Mouse (Mus musculus) lung, embryonic 14.5 days (tissue): ENCODE measurements around the gene Tmc6. TPM values are rescaled to one million over a fixed set of nuclear protein-coding genes. Genes with fewer than 3 reads are reported as not detected.

ENCODE experiments used
- ATAC-seq: fragments of 200-750 bp; cut with Nextera tagmentation; 2 replicates; pipeline ENCODE4 v1.8.0; 2017; ENCODE audit warnings: mild to moderate bottlenecking, moderate TSS enrichment, moderate library complexity; ENCODE audit not compliant: insufficient read depth
- DNase-seq: peaks from one replicate; pipeline ENCODE4 v3.0.0-alpha.2; 2015
- H3K27ac ChIP-seq: fragments of 300-500 bp; sonication (generic); 2 replicates; pipeline ENCODE4 v1.5.1; 2014; ENCODE audit warnings: low read depth, mild to moderate bottlenecking, moderate library complexity
- H3K27me3 ChIP-seq: fragments of 300-500 bp; sonication (generic); 2 replicates; pipeline ENCODE4 v1.6.1; 2014; ENCODE audit warnings: low read length, control low read depth; ENCODE audit not compliant: insufficient read depth
- H3K36me3 ChIP-seq: fragments of 300-500 bp; sonication (generic); 2 replicates; pipeline ENCODE4 v1.6.1; 2014; ENCODE audit warnings: control low read depth; ENCODE audit not compliant: insufficient read depth
- H3K4me1 ChIP-seq: fragments of 300-500 bp; sonication (generic); 2 replicates; pipeline ENCODE4 v1.6.1; 2014; ENCODE audit warnings: antibody characterized with exemption, control low read depth; ENCODE audit not compliant: insufficient read depth
- H3K4me2 ChIP-seq: fragments of 300-500 bp; sonication (generic); 2 replicates; pipeline ENCODE4 v1.6.1; 2014; ENCODE audit warnings: mild to moderate bottlenecking
- H3K4me3 ChIP-seq: fragments of 300-500 bp; sonication (generic); 2 replicates; pipeline ENCODE4 v1.5.1; 2014; ENCODE audit warnings: low read depth, low read length
- H3K9ac ChIP-seq: fragments of 300-500 bp; sonication (generic); 2 replicates; pipeline ENCODE4 v1.6.1; 2014
- H3K9me3 ChIP-seq: fragments of 300-500 bp; sonication (generic); 2 replicates; pipeline ENCODE4 v1.6.1; 2016; ENCODE audit warnings: low read depth, low read length, control low read depth
- CTCF ChIP-seq: IDR thresholded peaks from 2 replicates; pipeline ENCODE4 v1.5.1; 2016; ENCODE audit warnings: antibody characterized with exemption, low read depth
- WGBS: fragments of 180-500 bp; shearing (Covaris S2); extraction: QIAGEN DNeasy Blood & Tissue Kit; methylation state at CpG from one replicate; pipeline ENCODE4 v1.1.7; 2014; 5-methylcytosine and 5-hydroxymethylcytosine counted together
- polyA plus RNA-seq: library from polyadenylated mRNA; unstranded; fragments of >200 nt; fragmentation: Nextera tagmentation; extraction: Ambion mirVana; gene quantifications from 2 replicates; pipeline ENCODE4 v1.2.1, GENCODE M21; 2014

Tmc6 gene
- polyA plus RNA-seq, 1 experiment from 2014 or later: 18.6 TPM

- Histone ChIP-seq H3K9me3 (no peaks in the 10 kb centered on the region), H3K4me3 (peak overlapping the region; percentile 1; the same call in 1 of the 2 replicates), H3K4me2 (no peak overlapping the region; the same call in 1 of the 2 replicates), H3K4me1 (no peaks in the 10 kb centered on the region), H3K27me3 (no peaks in the 10 kb centered on the region), H3K36me3 (no peaks in the 10 kb centered on the region), H3K27ac (no peak overlapping the region), H3K9ac (0 out of 2 replicates have a peak overlapping the region, but pooled peaks have one; percentile 9)
- DNase-seq (no peak), ATAC-seq (no peak)
- TF ChIP-seq CTCF: no peak
- 58% methylated on average over 5 of the region's 5 CpGs for WGBS
Measured at GRCm38 (mm10) chr11:117799174-117799573, 17.2 kb upstream of the Tmc6 start.

DNA sequence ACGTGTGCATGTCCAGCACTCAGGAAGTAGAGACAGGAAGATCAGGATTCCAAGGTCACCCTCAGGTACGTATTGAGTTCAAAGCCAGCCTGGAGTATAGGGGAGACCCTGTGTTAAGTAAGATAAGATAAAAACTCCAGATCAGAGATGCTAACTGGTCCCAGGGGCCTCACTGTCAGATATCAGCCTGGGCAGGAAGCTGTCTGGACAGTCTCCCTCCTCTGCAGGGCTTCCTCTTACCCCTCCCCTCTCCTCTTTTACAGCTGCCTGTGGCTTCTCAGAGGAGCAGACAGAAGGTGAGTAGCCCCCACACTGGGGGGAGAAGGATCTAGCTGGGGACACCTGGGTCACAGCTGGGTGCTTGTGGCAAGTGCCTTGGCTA is 16.2 kb upstream of the Tmc6 start:
- no peak for TF ChIP-seq CTCF
- no peaks in the 10 kb centered on the region for H3K4me1 ChIP-seq
- DNase-seq (no peak), ATAC-seq (no peak; the same call in 1 of the 2 replicates)
- H3K27ac ChIP-seq: no peak overlapping the region
- H3K4me2 ChIP-seq: peak overlapping the region; percentile 10; the same call in 1 of the 2 replicates
- WGBS: 22% methylated on average over 2 of the region's 2 CpGs
- H3K36me3 ChIP-seq: no peaks in the 10 kb centered on the region
- peak overlapping the region; percentile 5; the same call in 1 of the 2 replicates for H3K4me3 ChIP-seq
- H3K9ac ChIP-seq: no peak overlapping the region
- H3K27me3 ChIP-seq: no peaks in the 10 kb centered on the region
- no peaks in the 10 kb centered on the region for H3K9me3 ChIP-seq

DNA sequence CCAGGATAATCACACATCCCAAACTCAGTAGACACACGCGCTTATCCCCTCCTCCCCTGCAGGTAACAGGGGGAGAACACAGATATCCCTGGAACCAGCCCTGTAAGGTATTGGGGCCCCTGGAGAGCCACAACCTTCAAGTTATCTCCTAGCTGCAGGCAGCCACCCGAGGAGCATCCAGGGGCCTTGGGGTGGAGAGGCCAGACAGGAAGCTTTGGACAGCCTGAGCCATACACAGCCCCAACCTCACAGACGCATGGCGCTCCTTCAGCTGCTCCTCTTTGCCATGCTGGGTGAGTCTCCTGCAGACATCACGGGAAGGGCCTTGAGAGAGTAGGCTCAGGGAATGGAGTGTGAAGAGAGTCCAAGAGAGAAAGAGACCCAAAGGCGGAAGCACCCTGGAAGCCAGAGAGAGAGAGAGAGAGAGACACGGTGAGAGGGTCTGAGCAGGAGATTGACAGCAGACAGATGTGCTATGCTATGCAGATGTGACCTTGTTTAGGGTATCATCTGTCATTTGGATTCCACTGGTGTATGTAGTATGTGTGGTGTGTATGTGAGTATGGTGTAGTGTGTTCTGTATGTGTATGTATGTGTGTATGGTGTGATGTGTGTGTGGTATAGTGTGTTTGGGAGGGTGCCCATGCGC is 15.6 kb upstream of the Tmc6 start, which contains the start of gene 6030468B19Rik:
TSS of gene 6030468B19Rik (plus strand) at position 150 of the 649 bp plus-strand sequence.
- Histone ChIP-seq H3K9ac (no peak within 1 kb of the TSS; the same call in none of the 2 replicates), H3K27me3 (no peaks in the 10 kb centered on the region), H3K36me3 (no peaks in the 10 kb centered on the region), H3K4me3 (peak within 1 kb of the TSS; percentile 5; the same call in 1 of the 2 replicates), H3K4me1 (no peaks in the 10 kb centered on the region), H3K9me3 (no peaks in the 10 kb centered on the region), H3K27ac (no peak within 1 kb of the TSS), H3K4me2 (peak within 1 kb of the TSS; percentile 12; the same call in 1 of the 2 replicates)
- no peak for DNase-seq
- no peak for TF ChIP-seq CTCF
- 47% methylated on average over 9 of the region's 9 CpGs for WGBS
- ATAC-seq: peak; percentile 63; the same call in 1 of the 2 replicates

DNA sequence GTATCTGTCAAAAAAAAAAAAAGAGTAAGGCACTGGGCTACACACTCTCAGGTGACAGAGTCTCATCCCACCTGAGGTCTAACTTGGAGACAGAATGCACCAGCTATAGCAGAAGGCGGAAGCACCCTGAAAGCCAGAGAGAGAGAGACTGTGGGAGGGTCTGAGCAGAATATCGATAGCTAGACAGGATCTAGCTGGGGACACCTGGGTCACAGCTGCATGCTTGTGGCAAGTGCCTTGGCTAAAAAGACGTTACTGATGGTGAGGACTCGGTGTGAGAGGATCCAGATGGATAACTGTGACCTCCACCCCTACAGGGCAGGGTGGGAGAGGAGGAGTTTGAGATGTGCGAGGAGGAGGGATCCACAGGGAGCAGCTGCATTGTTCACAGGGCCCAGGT is 15.0 kb upstream of the Tmc6 start:
- H3K4me1 ChIP-seq: peaks cover 4% of the 10 kb centered on the region; the same call in 1 of the 2 replicates
- peak overlapping the region; percentile 12; the same call in 1 of the 2 replicates for H3K4me2 ChIP-seq
- no peak overlapping the region for H3K4me3 ChIP-seq
- H3K36me3 ChIP-seq: no peaks in the 10 kb centered on the region
- no peaks in the 10 kb centered on the region for H3K27me3 ChIP-seq
- no peak for TF ChIP-seq CTCF
- no peaks in the 10 kb centered on the region for H3K9me3 ChIP-seq
- no peak overlapping the region for H3K27ac ChIP-seq
- 38% methylated on average over 5 of the region's 5 CpGs for WGBS
- no peak for DNase-seq
- ATAC-seq: no peak
- H3K9ac ChIP-seq: no peak overlapping the region

DNA sequence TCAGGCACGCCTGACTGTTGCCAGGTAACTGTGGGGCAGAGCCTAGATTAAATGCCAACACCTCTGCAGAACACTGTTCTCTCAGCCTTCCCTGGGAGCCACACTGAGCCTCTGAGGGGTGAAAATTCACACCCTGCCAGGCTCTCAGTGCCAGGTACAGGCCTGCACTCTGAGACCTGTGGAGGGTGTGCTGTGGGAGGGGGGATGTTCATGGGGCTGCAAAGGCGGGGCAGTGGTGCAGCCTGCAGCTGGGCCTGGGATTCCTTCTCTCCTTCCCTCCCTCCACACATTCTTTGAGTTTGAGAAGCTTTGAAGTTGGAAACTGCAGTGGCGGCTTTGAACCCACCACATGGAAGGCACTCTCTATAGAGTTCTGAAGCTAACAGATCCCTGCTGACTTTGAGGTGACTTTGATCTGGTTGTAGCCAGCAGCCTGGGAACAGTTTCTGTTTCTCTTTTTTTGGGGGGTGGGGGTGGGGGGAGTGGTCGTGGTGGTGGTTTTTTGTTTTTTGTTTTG is 12.1 kb upstream of the Tmc6 start:
- H3K27me3 ChIP-seq: 0 out of 2 replicates have a peak, but pooled peaks cover 3% of the 10 kb centered on the region
- ATAC-seq (no peak), DNase-seq (no peak)
- no peak overlapping the region for H3K4me2 ChIP-seq
- H3K27ac ChIP-seq: no peak overlapping the region
- WGBS: 46% methylated on average over 4 of the region's 4 CpGs
- H3K4me3 ChIP-seq: no peak overlapping the region
- H3K4me1 ChIP-seq: peaks cover 4% of the 10 kb centered on the region; the same call in 1 of the 2 replicates
- no peak for TF ChIP-seq CTCF
- no peak overlapping the region for H3K9ac ChIP-seq
- no peaks in the 10 kb centered on the region for H3K36me3 ChIP-seq
- no peaks in the 10 kb centered on the region for H3K9me3 ChIP-seq

DNA sequence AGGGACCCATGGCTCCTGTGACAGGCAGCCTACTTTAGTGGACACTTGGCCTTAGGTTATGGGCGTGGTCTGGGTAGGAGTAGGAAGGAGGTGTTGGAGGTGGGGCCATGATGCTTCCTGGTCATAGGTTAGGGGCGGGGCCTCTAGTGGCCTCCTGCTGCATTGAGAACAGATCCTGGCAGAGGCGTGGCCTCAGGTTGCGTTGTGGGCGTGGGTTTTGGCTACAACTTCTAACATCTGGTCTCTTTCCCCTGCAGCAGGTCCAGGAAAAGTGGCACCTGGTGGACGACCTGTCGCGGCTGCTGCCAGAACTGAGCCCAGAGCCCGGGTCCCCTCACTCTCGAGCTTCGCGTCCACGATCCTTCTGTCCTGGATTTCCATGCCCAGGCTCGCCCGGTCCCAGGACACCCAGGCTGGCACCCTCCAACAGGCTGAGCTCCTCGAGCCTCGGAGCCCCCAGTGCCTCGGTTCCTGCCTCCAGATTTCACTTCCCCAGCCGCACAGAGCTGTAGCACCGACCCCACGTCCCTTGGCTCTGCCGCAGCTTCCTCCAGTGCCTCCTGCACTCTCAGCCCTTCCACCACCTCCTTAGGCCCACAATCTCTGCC is 10.4 kb upstream of the Tmc6 start:
- H3K4me2 ChIP-seq: peak overlapping the region; percentile 59
- no peak overlapping the region for H3K9ac ChIP-seq
- 5% methylated on average over 22 of the region's 22 CpGs for WGBS
- 0 out of 2 replicates have a peak, but pooled peaks cover 3% of the 10 kb centered on the region for H3K27me3 ChIP-seq
- 0 out of 2 replicates have a peak, but pooled peaks have one; percentile 17 for TF ChIP-seq CTCF
- DNase-seq: peak; percentile 72
- no peaks in the 10 kb centered on the region for H3K36me3 ChIP-seq
- no peak overlapping the region for H3K27ac ChIP-seq
- H3K4me3 ChIP-seq: peak overlapping the region; percentile 21
- peaks cover 4% of the 10 kb centered on the region; the same call in 1 of the 2 replicates for H3K4me1 ChIP-seq
- H3K9me3 ChIP-seq: no peaks in the 10 kb centered on the region
- ATAC-seq: peak; percentile 42

GRCm38 (mm10) chr11:117791441-117791761 is 9.4 kb upstream of the Tmc6 start:
- Histone ChIP-seq H3K4me2 (no peak overlapping the region), H3K9ac (no peak overlapping the region), H3K4me1 (peaks cover 4% of the 10 kb centered on the region; the same call in 1 of the 2 replicates), H3K9me3 (no peaks in the 10 kb centered on the region), H3K4me3 (no peak overlapping the region), H3K27ac (no peak overlapping the region), H3K27me3 (0 out of 2 replicates have a peak, but pooled peaks cover 3% of the 10 kb centered on the region), H3K36me3 (no peaks in the 10 kb centered on the region)
- no peak for DNase-seq
- no peak for TF ChIP-seq CTCF
- no peak for ATAC-seq
- 79% methylated on average over 9 of the region's 9 CpGs for WGBS
